Mouse (Mus musculus) gastrocnemius, adult 8-10 months (tissue): Measurements from ENCODE around the gene Ptgfrn. TPM values are rescaled to one million over a fixed set of nuclear protein-coding genes. Genes with fewer than 3 reads are reported as not detected.

Experiments
- DNase-seq, 2 experiments: peaks; one replicate each; pipeline ENCODE4 v3.0.0; 2022; ENCODE audit warnings: low spot score in 2 of 2
- total RNA-seq, 4 experiments: library from RNA; stranded (reverse); gene quantifications; 2 replicates each; pipeline ENCODE4 v1.2.4; 2022

Gene Ptgfrn
- total RNA-seq, 4 experiments from 2014 or later, result 4.5 to 6.3 (median 5.4) TPM

DNA sequence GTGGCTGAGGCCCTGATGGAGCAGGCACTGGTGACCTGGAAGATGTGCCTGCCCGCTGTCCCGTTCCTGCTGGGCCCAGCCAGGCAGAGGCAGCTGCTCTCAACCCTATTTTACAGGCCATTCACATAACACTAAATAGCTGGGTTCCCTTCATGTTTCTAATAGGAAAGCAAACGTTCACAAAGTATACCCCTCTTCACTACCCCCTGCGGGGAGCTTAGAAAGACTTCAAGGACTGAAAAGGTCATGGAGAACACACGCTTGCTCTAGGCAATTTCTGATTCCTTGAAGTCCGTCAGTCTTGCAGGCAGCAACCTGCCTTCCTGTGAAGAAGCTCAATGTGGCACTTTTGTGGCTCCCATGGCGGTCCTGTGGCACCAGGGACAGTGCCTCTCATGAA, 68.1 kb downstream of the Ptgfrn start:
- no peak for DNase-seq

- no peak for DNase-seq
Observed at GRCm38 (mm10) chr3:101037984-101038545, 72.0 kb downstream of the Ptgfrn start.

GRCm38 (mm10) chr3:101036001-101036400, 74.1 kb downstream of the Ptgfrn start:
- DNase-seq, result no peak

GRCm38 (mm10) chr3:101034509-101034908, 75.6 kb downstream of the Ptgfrn start:
- no peak for DNase-seq

GRCm38 (mm10) chr3:101033644-101034043, 76.4 kb downstream of the Ptgfrn start:
- no peak for DNase-seq

- no peak for DNase-seq
Observed at GRCm38 (mm10) chr3:101031456-101032142, 78.5 kb downstream of the Ptgfrn start.

- DNase-seq, result no peak
Observed at GRCm38 (mm10) chr3:101030630-101031029, 79.4 kb downstream of the Ptgfrn start.

- DNase-seq, result no peak
Observed at GRCm38 (mm10) chr3:101029339-101029738, 80.7 kb downstream of the Ptgfrn start, which contains the start of gene Cd101. Gene Cd101 (minus strand): TSS chr3:101029556.

- no peak for DNase-seq
Observed at GRCm38 (mm10) chr3:101026741-101027140, 83.3 kb downstream of the Ptgfrn start.

GRCm38 (mm10) chr3:101022967-101023366, 87.1 kb downstream of the Ptgfrn start:
- no peak for DNase-seq

- DNase-seq, result no peak
Observed at GRCm38 (mm10) chr3:101021481-101022051, 88.5 kb downstream of the Ptgfrn start.

GRCm38 (mm10) chr3:101021073-101021472, 89.0 kb downstream of the Ptgfrn start:
- DNase-seq, result no peak

DNA sequence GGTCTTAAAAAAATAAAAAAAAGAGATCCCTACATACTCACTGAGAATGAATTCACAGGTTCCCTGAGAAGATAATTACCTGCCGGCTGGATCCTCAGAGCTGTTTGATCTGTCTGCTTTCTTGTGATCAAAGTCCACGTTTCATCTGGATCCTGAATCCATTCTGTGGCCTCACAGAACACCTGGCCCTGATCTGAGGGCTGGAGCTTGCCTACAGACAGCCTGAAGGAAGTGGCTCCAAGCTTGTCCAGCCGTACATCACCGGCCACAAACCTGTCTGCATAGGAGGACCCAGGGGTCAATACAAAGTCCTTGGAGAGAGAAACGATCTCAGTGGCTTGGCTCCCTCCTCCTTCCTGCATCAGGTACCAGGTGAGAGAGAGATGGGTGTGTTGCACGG, 91.6 kb downstream of the Ptgfrn start:
- no peak for DNase-seq

- no peak for DNase-seq
Observed at GRCm38 (mm10) chr3:101016050-101016449, 94.0 kb downstream of the Ptgfrn start.

GRCm38 (mm10) chr3:101015254-101015653, 94.8 kb downstream of the Ptgfrn start:
- no peak for DNase-seq

DNA sequence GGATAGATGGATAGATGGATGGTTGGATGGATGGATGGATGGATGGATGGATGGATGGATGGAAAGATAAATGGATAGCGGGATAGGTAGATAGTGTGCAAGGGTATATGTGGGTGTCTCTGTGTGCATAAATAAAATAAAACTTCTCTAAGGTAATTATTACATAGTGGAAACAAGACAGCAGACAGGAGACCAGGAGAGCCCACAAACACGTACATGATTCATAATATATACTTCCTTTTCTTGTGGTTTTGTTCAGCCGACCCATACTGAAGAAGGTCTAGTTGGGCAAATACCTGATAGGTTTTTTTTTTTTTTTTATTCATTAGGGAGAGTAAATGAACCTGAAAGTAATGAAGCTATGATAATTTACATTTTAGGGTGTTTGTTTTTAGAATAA, 96.5 kb downstream of the Ptgfrn start:
- DNase-seq, result no peak

- no peak for DNase-seq
Observed at GRCm38 (mm10) chr3:101013005-101013404, 97.1 kb downstream of the Ptgfrn start.

DNA sequence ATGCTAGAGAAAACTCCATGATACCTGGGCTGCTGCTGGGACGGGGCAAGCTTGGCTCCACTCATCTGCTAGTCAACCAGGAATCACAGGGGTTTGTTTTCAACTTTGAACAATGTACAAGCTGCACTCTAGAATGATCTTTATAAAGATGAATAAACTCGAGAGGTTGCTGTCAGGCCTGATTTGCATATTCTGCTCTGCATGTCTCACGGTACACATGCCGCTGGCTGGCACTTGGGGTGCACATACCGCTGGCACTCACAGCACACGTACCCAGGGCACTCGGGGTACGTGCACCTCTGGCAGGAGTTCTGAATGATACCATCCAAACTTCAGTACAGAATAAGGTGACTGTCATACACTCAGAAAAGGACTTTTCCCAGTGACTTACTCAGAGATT, 97.5 kb downstream of the Ptgfrn start:
- DNase-seq, result no peak

DNA sequence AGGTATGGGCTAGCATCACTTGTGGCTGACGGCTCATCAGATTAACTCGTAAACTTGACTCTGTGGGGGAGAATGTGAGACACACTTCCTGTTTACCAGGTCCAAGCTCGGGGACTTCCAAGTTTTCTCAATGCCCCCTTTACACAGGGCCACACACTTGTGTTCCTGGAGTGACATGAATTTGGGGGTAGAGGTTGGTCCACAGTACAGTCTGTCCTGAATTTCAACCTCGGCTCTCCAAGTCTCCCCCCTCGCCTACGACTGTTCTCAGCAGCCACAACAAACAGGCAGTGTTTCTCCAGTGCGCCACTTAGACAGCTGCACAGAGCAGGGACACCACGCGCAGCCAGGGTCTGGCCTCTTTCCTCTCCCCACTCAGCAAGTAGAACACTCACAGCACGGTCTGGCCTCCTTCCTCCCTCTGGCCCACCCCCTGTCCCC, 97.9 kb downstream of the Ptgfrn start:
- DNase-seq, result no peak

DNA sequence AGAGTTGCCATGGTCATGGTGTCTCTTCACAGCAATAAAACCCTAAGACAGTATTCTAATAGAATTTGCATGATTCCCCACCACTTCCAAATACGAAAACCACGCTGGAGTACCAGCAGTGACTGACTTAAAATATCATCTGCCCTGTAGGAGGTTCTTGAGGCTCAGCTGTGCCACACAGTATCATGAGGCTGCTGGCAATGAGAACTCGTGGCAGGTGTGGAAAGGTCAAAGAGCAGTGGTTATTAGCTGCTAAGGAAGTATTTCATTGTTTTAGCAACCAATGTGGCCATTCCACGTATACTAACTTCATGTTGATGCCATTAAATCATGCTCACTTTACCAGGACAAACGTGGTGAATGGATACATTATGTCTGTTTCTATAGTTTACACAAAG, 98.9 kb downstream of the Ptgfrn start:
- DNase-seq, result no peak

GRCm38 (mm10) chr3:101010589-101011202, 99.4 kb downstream of the Ptgfrn start:
- no peak for DNase-seq

- no peak for DNase-seq
Observed at GRCm38 (mm10) chr3:101007112-101007782, 102.8 kb downstream of the Ptgfrn start.
